Mouse (Mus musculus): Measurements from ENCODE around the gene Tmtc2. TPM values are rescaled to one million over a fixed set of nuclear protein-coding genes. Genes with fewer than 3 reads are reported as not detected.

Tmtc2 gene
- polyA plus RNA-seq, 1 experiment from 2014 or later, result 4.2 TPM

- Histone ChIP-seq H3K9me3 (peaks cover 10% of the 10 kb centered on the region), H3K4me3 (no peak overlapping the region), H3K4me1 (peaks cover 5% of the 10 kb centered on the region; the same call in 1 of the 2 replicates), H3K27me3 (ENCODE audit: poor library complexity, severe bottlenecking) (peaks cover 49% of the 10 kb centered on the region), H3K27ac (no peak overlapping the region), H3K36me3 (replicated peaks) (peaks cover 8% of the 10 kb centered on the region; the same call in 1 of the 2 replicates)
- DNase-seq (ENCODE audit: extremely low spot score, low spot score), result no peak
- 94% methylated on average over 8 of the region's 8 CpGs for WGBS
Measured at GRCm38 (mm10) chr10:105373265-105373664, 201.0 kb downstream of the Tmtc2 start.

- no peak for DNase-seq (ENCODE audit: extremely low spot score, low spot score)
- peaks cover 5% of the 10 kb centered on the region; the same call in 1 of the 2 replicates for H3K4me1 ChIP-seq
- no peak overlapping the region for H3K4me3 ChIP-seq
- H3K36me3 ChIP-seq (replicated peaks), result peaks cover 8% of the 10 kb centered on the region; the same call in 1 of the 2 replicates
- no peak overlapping the region for H3K27ac ChIP-seq
- WGBS, result 97% methylated on average over 8 of the region's 8 CpGs
- H3K27me3 ChIP-seq (ENCODE audit: poor library complexity, severe bottlenecking), result peaks cover 16% of the 10 kb centered on the region; the same call in 1 of the 2 replicates
- peaks cover 6% of the 10 kb centered on the region for H3K9me3 ChIP-seq
Measured at GRCm38 (mm10) chr10:105368242-105368641, 206.0 kb downstream of the Tmtc2 start.

DNA sequence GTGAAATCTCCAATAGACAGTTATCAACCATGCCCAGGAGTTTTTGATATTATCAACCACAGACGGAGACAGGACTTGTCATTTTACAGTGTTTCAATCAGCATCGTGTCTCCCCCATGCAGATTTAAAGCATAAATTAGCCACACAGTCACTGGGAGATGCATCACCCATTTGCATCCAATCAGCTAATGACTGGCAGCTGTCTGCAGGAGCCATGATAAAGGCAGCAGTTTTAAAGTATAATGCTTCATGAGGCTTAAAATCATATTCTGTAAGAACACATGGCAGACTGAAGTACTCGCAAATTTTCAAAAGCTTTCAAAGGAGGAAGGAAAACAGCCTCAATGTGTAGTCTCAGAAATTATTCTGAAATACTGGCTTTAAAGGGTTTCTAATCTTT lies 209.8 kb downstream of the Tmtc2 start:
- Histone ChIP-seq H3K36me3 (replicated peaks) (no peaks in the 10 kb centered on the region), H3K27ac (no peak overlapping the region), H3K4me3 (no peak overlapping the region), H3K4me1 (no peaks in the 10 kb centered on the region), H3K9me3 (no peaks in the 10 kb centered on the region), H3K27me3 (ENCODE audit: poor library complexity, severe bottlenecking) (peaks cover 7% of the 10 kb centered on the region; the same call in 1 of the 2 replicates)
- 90% methylated on average over 3 of the region's 3 CpGs for WGBS
- no peak for DNase-seq (ENCODE audit: extremely low spot score, low spot score)

DNA sequence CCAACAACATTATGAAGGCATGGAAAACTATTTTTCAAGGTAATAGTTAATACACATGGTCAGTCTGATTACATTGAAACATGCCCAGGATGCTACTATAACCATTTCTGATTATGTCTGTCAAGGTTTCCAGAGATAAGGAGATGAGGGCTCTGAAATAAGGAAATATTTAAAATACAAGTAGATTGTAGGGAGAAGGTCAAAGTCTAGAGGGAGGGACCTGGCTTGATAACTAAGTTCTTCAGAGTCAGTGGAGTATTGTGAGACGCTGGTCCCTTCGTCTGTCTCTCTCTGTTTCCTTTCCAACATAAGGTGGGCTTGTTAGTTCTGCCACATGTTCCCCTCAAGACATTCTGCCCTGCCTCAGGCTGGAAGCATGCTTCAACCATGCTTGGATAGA lies 223.9 kb downstream of the Tmtc2 start:
- 92% methylated on average over 2 of the region's 2 CpGs for WGBS
- Histone ChIP-seq H3K27me3 (ENCODE audit: poor library complexity, severe bottlenecking) (no peaks in the 10 kb centered on the region), H3K4me3 (no peak overlapping the region), H3K4me1 (no peaks in the 10 kb centered on the region), H3K9me3 (no peaks in the 10 kb centered on the region), H3K27ac (no peak overlapping the region), H3K36me3 (replicated peaks) (no peaks in the 10 kb centered on the region)
- no peak for DNase-seq (ENCODE audit: extremely low spot score, low spot score)

DNA sequence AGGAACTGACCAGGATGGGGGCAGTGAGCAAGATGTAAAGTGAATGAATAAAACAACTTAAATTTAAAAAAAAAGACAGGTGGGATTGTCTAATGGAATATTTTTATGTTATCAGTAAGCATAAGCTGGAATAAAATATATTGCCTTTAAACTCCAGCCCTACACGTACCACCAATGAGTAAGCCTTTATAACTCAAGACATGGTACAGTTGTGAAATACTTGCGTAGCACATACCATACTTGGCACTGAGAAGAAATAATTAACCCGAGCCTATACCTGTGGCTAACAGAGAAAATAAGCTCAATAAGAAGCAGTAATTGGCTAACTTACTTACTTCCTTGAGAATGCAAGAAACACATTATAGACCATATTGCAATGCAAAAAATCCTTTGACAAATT lies 228.3 kb downstream of the Tmtc2 start:
- Histone ChIP-seq H3K4me3 (no peak overlapping the region), H3K9me3 (no peaks in the 10 kb centered on the region), H3K27ac (no peak overlapping the region), H3K27me3 (ENCODE audit: poor library complexity, severe bottlenecking) (no peaks in the 10 kb centered on the region), H3K4me1 (no peaks in the 10 kb centered on the region), H3K36me3 (replicated peaks) (no peaks in the 10 kb centered on the region)
- WGBS, result 93% methylated on average over 3 of the region's 3 CpGs
- no peak for DNase-seq (ENCODE audit: extremely low spot score, low spot score)

GRCm38 (mm10) chr10:105332856-105333255 lies 241.4 kb downstream of the Tmtc2 start:
- no peak for DNase-seq (ENCODE audit: extremely low spot score, low spot score)
- H3K27me3 ChIP-seq (ENCODE audit: poor library complexity, severe bottlenecking), result no peaks in the 10 kb centered on the region
- WGBS, result 36% methylated on average over 2 of the region's 2 CpGs
- no peak overlapping the region for H3K4me3 ChIP-seq
- H3K9me3 ChIP-seq, result no peaks in the 10 kb centered on the region
- H3K4me1 ChIP-seq, result peaks cover 7% of the 10 kb centered on the region; the same call in 1 of the 2 replicates
- no peak overlapping the region for H3K27ac ChIP-seq
- no peaks in the 10 kb centered on the region for H3K36me3 ChIP-seq (replicated peaks)

- Histone ChIP-seq H3K27ac (no peak overlapping the region), H3K9me3 (no peaks in the 10 kb centered on the region), H3K4me3 (no peak overlapping the region), H3K4me1 (peaks cover 11% of the 10 kb centered on the region; the same call in 1 of the 2 replicates), H3K27me3 (ENCODE audit: poor library complexity, severe bottlenecking) (no peaks in the 10 kb centered on the region), H3K36me3 (replicated peaks) (no peaks in the 10 kb centered on the region)
- DNase-seq (ENCODE audit: extremely low spot score, low spot score), result no peak
- 82% methylated on average over 5 of the region's 5 CpGs for WGBS
Measured at GRCm38 (mm10) chr10:105330327-105330726, 243.9 kb downstream of the Tmtc2 start.

GRCm38 (mm10) chr10:105323646-105324192 lies 250.5 kb downstream of the Tmtc2 start:
- H3K36me3 ChIP-seq (replicated peaks), result peaks cover 13% of the 10 kb centered on the region
- H3K27me3 ChIP-seq (ENCODE audit: poor library complexity, severe bottlenecking), result no peaks in the 10 kb centered on the region
- peaks cover 9% of the 10 kb centered on the region for H3K9me3 ChIP-seq
- no peak for DNase-seq (ENCODE audit: extremely low spot score, low spot score)
- no peak overlapping the region for H3K27ac ChIP-seq
- no peak overlapping the region for H3K4me3 ChIP-seq
- 85% methylated on average over 4 of the region's 4 CpGs for WGBS
- H3K4me1 ChIP-seq, result peaks cover 4% of the 10 kb centered on the region; the same call in 1 of the 2 replicates

DNA sequence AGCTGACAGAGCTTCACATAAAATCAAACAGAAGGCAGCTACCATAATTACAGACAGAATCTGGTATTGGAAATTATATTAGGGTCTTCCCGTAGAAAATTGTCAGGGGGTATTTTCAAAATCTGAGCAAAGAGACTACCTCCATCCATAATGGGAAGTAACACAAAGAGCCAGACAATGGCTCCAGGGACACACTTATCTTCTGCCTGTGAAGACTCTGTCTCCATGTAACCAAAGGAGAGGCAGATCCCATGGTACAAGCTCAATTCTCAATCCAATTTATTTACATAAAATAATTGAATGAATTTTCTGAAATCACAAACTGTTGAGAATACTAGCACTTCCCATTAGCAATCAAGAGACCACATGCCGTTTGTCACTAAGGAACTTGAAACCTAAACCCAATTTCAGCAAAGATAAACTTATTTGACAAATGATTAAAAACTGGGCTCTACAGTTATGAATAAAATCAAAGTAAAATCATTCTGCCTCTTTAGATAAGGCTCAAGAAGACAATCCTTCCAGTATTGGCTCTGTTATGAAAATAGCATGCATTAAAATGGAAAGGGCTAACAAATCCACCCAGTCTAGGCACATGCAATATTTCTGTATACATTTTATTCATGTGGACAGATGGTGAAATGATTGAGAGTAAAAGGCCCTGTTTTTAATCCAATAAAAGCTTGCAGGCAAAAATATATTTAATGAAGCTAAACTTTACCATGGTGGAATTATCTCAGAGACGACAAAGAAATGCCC lies 254.8 kb downstream of the Tmtc2 start:
- H3K4me1 ChIP-seq, result no peaks in the 10 kb centered on the region
- DNase-seq (ENCODE audit: extremely low spot score, low spot score), result no peak
- peaks cover 13% of the 10 kb centered on the region for H3K36me3 ChIP-seq (replicated peaks)
- WGBS, result 84% methylated on average over 3 of the region's 3 CpGs
- peaks cover 9% of the 10 kb centered on the region for H3K9me3 ChIP-seq
- no peak overlapping the region for H3K27ac ChIP-seq
- no peak overlapping the region for H3K4me3 ChIP-seq
- no peaks in the 10 kb centered on the region for H3K27me3 ChIP-seq (ENCODE audit: poor library complexity, severe bottlenecking)

DNA sequence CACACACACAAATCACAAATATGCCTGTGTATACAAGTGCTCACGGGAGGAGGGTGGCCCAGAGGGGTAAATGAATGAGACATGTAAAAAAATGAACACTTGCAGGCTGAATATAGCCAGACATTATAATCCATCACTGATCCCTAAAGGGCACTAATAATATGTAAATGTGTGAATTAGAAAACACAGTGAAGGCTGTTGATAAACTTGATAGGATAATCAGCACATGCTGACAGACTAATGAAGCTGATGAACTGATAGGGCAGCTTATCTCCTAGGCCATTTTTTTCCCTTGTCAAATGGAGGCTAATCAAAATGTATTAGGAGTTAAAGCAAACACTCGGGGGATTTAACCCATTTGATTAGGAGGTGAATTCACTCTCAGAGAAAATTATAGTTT lies 255.4 kb downstream of the Tmtc2 start:
- DNase-seq (ENCODE audit: extremely low spot score, low spot score), result no peak
- H3K27ac ChIP-seq, result no peak overlapping the region
- no peaks in the 10 kb centered on the region for H3K4me1 ChIP-seq
- H3K27me3 ChIP-seq (ENCODE audit: poor library complexity, severe bottlenecking), result no peaks in the 10 kb centered on the region
- H3K9me3 ChIP-seq, result peaks cover 9% of the 10 kb centered on the region
- 53% methylated on average over 2 of the region's 2 CpGs for WGBS
- peaks cover 13% of the 10 kb centered on the region for H3K36me3 ChIP-seq (replicated peaks)
- H3K4me3 ChIP-seq, result no peak overlapping the region

DNA sequence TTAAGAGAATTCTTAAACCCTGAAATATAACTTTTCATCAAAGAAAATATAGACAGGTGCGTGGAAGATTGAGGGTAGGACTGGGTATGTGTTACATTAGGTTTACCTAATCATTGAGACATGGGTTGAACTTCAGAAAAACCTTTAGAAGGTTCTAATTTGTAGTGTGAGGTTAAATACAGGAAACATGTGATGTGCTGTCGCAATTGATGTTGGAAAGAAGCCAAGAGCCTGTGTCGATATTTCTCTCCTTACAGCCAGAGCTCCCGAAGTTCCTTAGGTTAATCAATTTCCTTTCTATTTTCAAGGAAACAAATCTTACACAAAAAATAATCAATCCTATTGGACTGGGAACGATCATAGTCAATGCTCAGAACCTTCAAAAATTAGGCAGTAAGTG lies 261.3 kb downstream of the Tmtc2 start:
- Histone ChIP-seq H3K9me3 (no peaks in the 10 kb centered on the region), H3K27me3 (ENCODE audit: poor library complexity, severe bottlenecking) (no peaks in the 10 kb centered on the region), H3K4me1 (no peaks in the 10 kb centered on the region), H3K27ac (no peak overlapping the region), H3K36me3 (replicated peaks) (no peaks in the 10 kb centered on the region), H3K4me3 (no peak overlapping the region)
- WGBS, result 91% methylated on average over 5 of the region's 5 CpGs
- DNase-seq (ENCODE audit: extremely low spot score, low spot score), result no peak

- Histone ChIP-seq H3K4me3 (no peak overlapping the region), H3K27me3 (ENCODE audit: poor library complexity, severe bottlenecking) (no peaks in the 10 kb centered on the region), H3K4me1 (no peaks in the 10 kb centered on the region), H3K27ac (no peak overlapping the region), H3K36me3 (replicated peaks) (no peaks in the 10 kb centered on the region), H3K9me3 (no peaks in the 10 kb centered on the region)
- DNase-seq (ENCODE audit: extremely low spot score, low spot score), result no peak
- 70% methylated on average over 3 of the region's 3 CpGs for whole genome bisulfite sequencing
Measured at GRCm38 (mm10) chr10:105297560-105297959, 276.7 kb downstream of the Tmtc2 start.

- DNase-seq (ENCODE audit: extremely low spot score, low spot score), result no peak
- Histone ChIP-seq H3K27ac (no peak overlapping the region), H3K9me3 (no peaks in the 10 kb centered on the region), H3K4me1 (no peaks in the 10 kb centered on the region), H3K4me3 (no peak overlapping the region), H3K36me3 (replicated peaks) (no peaks in the 10 kb centered on the region), H3K27me3 (ENCODE audit: poor library complexity, severe bottlenecking) (no peaks in the 10 kb centered on the region)
- 87% methylated on average over 1 of the region's 1 CpGs for WGBS
Measured at GRCm38 (mm10) chr10:105292961-105293360, 281.3 kb downstream of the Tmtc2 start.

Data from forebrain, embryonic 10.5 days (tissue).